Mouse (Mus musculus): ENCODE results near the gene Slc46a3.

Gene Slc46a3

GRCm38 (mm10) chr5:147847361-147847760, 47.3 kb downstream of the Slc46a3 start:
- no peak for DNase-seq (ENCODE audit: extremely low spot score, low read depth, low spot score)

GRCm38 (mm10) chr5:147845319-147845718, 49.3 kb downstream of the Slc46a3 start:
- no peak for DNase-seq (ENCODE audit: extremely low spot score, low read depth, low spot score)

- no peak for DNase-seq (ENCODE audit: extremely low spot score, low read depth, low spot score)
Measured at GRCm38 (mm10) chr5:147843340-147843739, 51.3 kb downstream of the Slc46a3 start.

GRCm38 (mm10) chr5:147839418-147839817, 55.2 kb downstream of the Slc46a3 start:
- DNase-seq (ENCODE audit: extremely low spot score, low read depth, low spot score), result no peak

GRCm38 (mm10) chr5:147834841-147835500, 59.6 kb downstream of the Slc46a3 start:
- no peak for DNase-seq (ENCODE audit: extremely low spot score, low read depth, low spot score)

- DNase-seq (ENCODE audit: extremely low spot score, low read depth, low spot score), result no peak
Measured at GRCm38 (mm10) chr5:147832842-147833241, 61.8 kb downstream of the Slc46a3 start.

GRCm38 (mm10) chr5:147828846-147829245, 65.8 kb downstream of the Slc46a3 start:
- no peak for DNase-seq (ENCODE audit: extremely low spot score, low read depth, low spot score)
